Mouse (Mus musculus) hindbrain, embryonic 13.5 days (tissue): ENCODE data around the gene Ddx19b. TPM values are rescaled to one million over a fixed set of nuclear protein-coding genes. Genes with fewer than 3 reads are reported as not detected.

Source experiments
- ATAC-seq: fragments of 200-750 bp; cut with Nextera tagmentation; 2 replicates; pipeline ENCODE4 v1.8.0; 2017; ENCODE audit warnings: moderate TSS enrichment; ENCODE audit not compliant: low FRiP score
- H3K27ac ChIP-seq: fragments of 300-500 bp; sonication (generic); 2 replicates; pipeline ENCODE4 v1.5.1; 2015; ENCODE audit warnings: inconsistent platforms, mild to moderate bottlenecking, moderate library complexity
- H3K27me3 ChIP-seq: fragments of 300-500 bp; sonication (generic); 2 replicates; pipeline ENCODE4 v1.6.1; 2015; ENCODE audit warnings: mild to moderate bottlenecking, inconsistent platforms
- H3K36me3 ChIP-seq: fragments of 300-500 bp; sonication (generic); 2 replicates; pipeline ENCODE4 v1.6.1; 2015; ENCODE audit warnings: mild to moderate bottlenecking, inconsistent platforms
- H3K4me1 ChIP-seq: fragments of 300-500 bp; sonication (generic); replicated peaks from 2 replicates; pipeline ENCODE4 v1.6.1; 2015; ENCODE audit warnings: inconsistent platforms
- H3K4me2 ChIP-seq: fragments of 300-500 bp; sonication (generic); 2 replicates; pipeline ENCODE4 v1.6.1; 2015; ENCODE audit warnings: inconsistent platforms, mild to moderate bottlenecking, moderate library complexity
- H3K4me3 ChIP-seq: fragments of 300-500 bp; sonication (generic); 2 replicates; pipeline ENCODE4 v1.5.1; 2015; ENCODE audit warnings: mild to moderate bottlenecking, inconsistent platforms
- H3K9ac ChIP-seq: fragments of 300-500 bp; sonication (generic); 2 replicates; pipeline ENCODE4 v1.6.1; 2015; ENCODE audit warnings: mild to moderate bottlenecking, inconsistent platforms
- H3K9me3 ChIP-seq: fragments of 300-500 bp; sonication (generic); 2 replicates; pipeline ENCODE4 v1.6.1; 2016; ENCODE audit warnings: inconsistent platforms
- WGBS: fragments of 180-500 bp; shearing (Covaris S2); methylation state at CpG from one replicate; pipeline ENCODE4 v1.1.7; 2015; 5-methylcytosine and 5-hydroxymethylcytosine counted together
- microRNA-seq: library from miRNA; unstranded; fragments of <30 nt; microRNA quantifications from one replicate; pipeline ENCODE4, GENCODE M21; 2016
- polyA plus RNA-seq: library from polyadenylated mRNA; unstranded; fragments of >200 nt; fragmentation: Nextera tagmentation; extraction: Ambion mirVana; gene quantifications from 2 replicates; pipeline ENCODE4 v1.2.1, GENCODE M21; 2015

Ddx19b gene
- polyA plus RNA-seq, 1 experiment from 2014 or later, result 7.9 TPM

DNA sequence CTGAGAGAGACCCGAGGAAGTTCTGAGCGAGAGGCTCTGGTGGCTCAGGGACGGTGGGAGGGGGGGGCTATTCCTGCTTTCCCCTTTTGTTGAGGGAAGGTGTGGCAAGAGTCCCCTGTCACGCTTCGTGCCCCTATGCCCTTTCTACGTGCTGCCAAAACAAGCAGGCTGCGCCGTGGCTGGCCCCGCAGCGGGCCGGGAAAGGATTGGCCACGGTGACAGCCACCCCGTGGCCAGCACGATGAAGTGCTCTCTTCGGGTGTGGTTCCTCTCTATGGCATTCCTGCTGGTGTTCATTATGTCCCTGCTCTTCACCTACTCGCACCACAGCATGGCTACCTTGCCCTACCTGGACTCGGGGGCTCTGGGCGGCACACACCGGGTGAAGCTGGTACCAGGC lies 74.1 kb downstream of the Ddx19b start:
- 90% methylated on average over 19 of the region's 19 CpGs for WGBS
- Histone ChIP-seq H3K4me3 (no peak overlapping the region), H3K4me2 (no peak overlapping the region), H3K36me3 (peaks cover 45% of the 10 kb centered on the region), H3K9ac (no peak overlapping the region), H3K27ac (no peak overlapping the region), H3K9me3 (no peaks in the 10 kb centered on the region), H3K27me3 (no peaks in the 10 kb centered on the region), H3K4me1 (peaks cover 22% of the 10 kb centered on the region)
- no peak for ATAC-seq

DNA sequence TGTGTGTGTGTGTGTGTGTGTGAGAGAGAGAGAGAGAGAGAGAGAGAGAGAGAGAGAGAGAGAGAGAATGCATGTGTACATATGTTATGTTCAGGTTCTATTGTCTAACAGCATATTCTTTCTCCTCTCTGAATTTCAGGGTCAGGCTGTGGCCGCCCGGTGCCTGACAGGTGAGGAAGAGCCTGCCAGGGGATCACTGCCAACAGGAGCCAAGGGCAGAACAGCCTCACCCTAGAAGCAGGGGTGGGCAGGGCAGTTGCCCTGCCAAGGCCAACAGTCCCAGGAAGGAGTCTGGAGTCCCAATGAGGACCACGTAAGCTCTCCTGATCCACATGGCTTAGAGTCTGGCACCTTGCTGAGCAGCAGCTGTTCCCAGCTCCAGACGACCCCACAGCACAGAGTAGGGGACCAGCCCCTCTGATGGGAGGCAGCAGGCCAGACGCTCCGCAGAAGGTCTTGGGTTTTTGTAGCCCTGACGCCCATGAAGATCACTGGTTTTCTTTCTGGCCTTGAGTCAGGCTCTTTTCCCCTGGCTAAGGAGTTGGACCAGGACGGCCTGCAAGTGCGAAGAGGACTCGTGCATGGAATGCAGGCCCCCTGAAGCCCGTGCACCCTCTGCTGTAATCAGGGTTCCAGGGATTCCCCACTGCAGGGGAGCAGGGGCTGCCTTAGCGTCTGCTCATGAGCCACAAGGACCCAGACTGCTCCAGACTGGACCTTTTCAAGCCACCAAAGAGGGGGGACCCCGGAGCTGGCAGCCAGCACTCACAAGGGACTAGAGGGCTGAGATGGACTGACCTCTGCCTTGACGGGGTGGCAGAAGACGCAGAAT lies 74.7 kb downstream of the Ddx19b start:
- Histone ChIP-seq H3K27ac (peak overlapping the region; percentile 58), H3K4me3 (no peak overlapping the region), H3K9ac (no peak overlapping the region), H3K4me1 (peaks cover 22% of the 10 kb centered on the region), H3K27me3 (no peaks in the 10 kb centered on the region), H3K4me2 (no peak overlapping the region), H3K9me3 (no peaks in the 10 kb centered on the region), H3K36me3 (peaks cover 40% of the 10 kb centered on the region)
- no peak for ATAC-seq
- 87% methylated on average over 15 of the region's 15 CpGs for WGBS

GRCm38 (mm10) chr8:110954776-110955175 lies 76.8 kb downstream of the Ddx19b start:
- Histone ChIP-seq H3K4me3 (no peak overlapping the region), H3K27me3 (no peaks in the 10 kb centered on the region), H3K36me3 (peaks cover 37% of the 10 kb centered on the region), H3K9me3 (no peaks in the 10 kb centered on the region), H3K4me1 (peaks cover 27% of the 10 kb centered on the region), H3K27ac (no peak overlapping the region), H3K4me2 (no peak overlapping the region), H3K9ac (peak overlapping the region; percentile 36; the same call in 1 of the 2 replicates)
- ATAC-seq, result no peak
- WGBS, result 81% methylated on average over 8 of the region's 8 CpGs

Small RNAs within 50 kb of the gene (microRNA-seq; reads per million reads assigned to microRNA genes)
- not detected for gene Gm24103
- not detected for gene Mir3473d

Other genes with a start within 250 kb of the Ddx19b start
- gene Il34, start 225.8 kb downstream of the Ddx19b start, polyA plus RNA-seq, result 2.7 and 2.8 TPM in 2 replicates
- 71.9 and 77.8 TPM in 2 replicates for gene Cog4, start 185.2 kb downstream of the Ddx19b start, polyA plus RNA-seq
- 106 and 109 TPM in 2 replicates for gene Sf3b3, start 185.0 kb downstream of the Ddx19b start, polyA plus RNA-seq
- 7.5 and 8.4 TPM in 2 replicates for gene Fuk, start 129.3 kb downstream of the Ddx19b start, polyA plus RNA-seq
- 21.0 and 23.0 TPM in 2 replicates for gene St3gal2, start 111.8 kb downstream of the Ddx19b start, polyA plus RNA-seq
- gene Ddx19a, start 34.0 kb downstream of the Ddx19b start, polyA plus RNA-seq, result 11.5 and 11.6 TPM in 2 replicates
- 67.7 and 70.4 TPM in 2 replicates for gene Aars, start 1.4 kb upstream of the Ddx19b start, polyA plus RNA-seq
- gene Exosc6, start 24.6 kb upstream of the Ddx19b start, polyA plus RNA-seq, result not detected in 2 replicates
- gene Clec18a, start 60.7 kb upstream of the Ddx19b start, polyA plus RNA-seq, result 0.97 and 1.4 TPM in 2 replicates
- gene Pdpr, start 62.9 kb upstream of the Ddx19b start, polyA plus RNA-seq, result 11.5 and 11.7 TPM in 2 replicates
- 66.7 and 68.6 TPM in 2 replicates for gene Glg1, start 227.5 kb upstream of the Ddx19b start, polyA plus RNA-seq